25 mouse cellular contexts compared by ENCODE assay signal in genomic region chr17:75575608-75576007, GRCm38 (mm10). TPM values are rescaled to one million over a fixed set of nuclear protein-coding genes. Genes with fewer than 3 reads are reported as not detected.
DNase-seq lines count a peak whose midpoint lies in the region; ATAC-seq and TF ChIP-seq lines count a peak whose summit lies in the region.
"Had no signal": no experiment of that assay in that cellular context is flagged by ENCODE, and none has a peak within 500 bp of the region (broad histone marks: within the 10 kb centered on the region; RNA-seq: fewer than 3 reads in every experiment).

No protein-coding gene starts in this region.

- no peak overlapping the region for H3K27ac ChIP-seq in kidney, embryonic 15.5 days
- H3K27ac ChIP-seq in neural tube, embryonic 11.5 days (ENCODE audit: low read depth, low read length) = no peak overlapping the region
- no peak overlapping the region for H3K27ac ChIP-seq in limb, embryonic 14.5 days (replicated peaks; ENCODE audit: low read depth, low read length)
- H3K27ac ChIP-seq in neural tube, embryonic 15.5 days (replicated peaks) = 0 out of 2 replicates have a peak overlapping the region, but pooled peaks have one; percentile 5
- no peak overlapping the region for H3K27ac ChIP-seq in forebrain, embryonic 14.5 days (ENCODE audit: low read depth, low read length)
- H3K27ac ChIP-seq: heart, embryonic 15.5 days; lung, embryonic 15.5 days; midbrain, embryonic 12.5 days had no signal

- no peak overlapping the region for H3K4me3 ChIP-seq in kidney, embryonic 15.5 days (replicated peaks)
- H3K4me3 ChIP-seq in neural tube, embryonic 11.5 days (ENCODE audit: low read depth, low read length) = no peak overlapping the region
- H3K4me3 ChIP-seq in limb, embryonic 14.5 days (replicated peaks; ENCODE audit: low read length) = no peak overlapping the region
- H3K4me3 ChIP-seq in neural tube, embryonic 15.5 days (replicated peaks) = no peak overlapping the region
- no peak overlapping the region for H3K4me3 ChIP-seq in forebrain, embryonic 14.5 days (ENCODE audit: low read depth, low read length)
- H3K4me3 ChIP-seq: erythroblast, embryonic 14.5 days; heart, embryonic 15.5 days; lung, embryonic 15.5 days; midbrain, embryonic 12.5 days had no signal

- no peaks in the 10 kb centered on the region for H3K4me1 ChIP-seq in kidney, embryonic 15.5 days
- H3K4me1 ChIP-seq in neural tube, embryonic 11.5 days (ENCODE audit: control insufficient read depth, insufficient read depth, low read length) = no peaks in the 10 kb centered on the region
- no peaks in the 10 kb centered on the region for H3K4me1 ChIP-seq in limb, embryonic 14.5 days (ENCODE audit: control insufficient read depth, insufficient read depth, low read length)
- peaks cover 4% of the 10 kb centered on the region for H3K4me1 ChIP-seq in neural tube, embryonic 15.5 days
- H3K4me1 ChIP-seq in forebrain, embryonic 14.5 days (ENCODE audit: control insufficient read depth, insufficient read depth, low read length) = no peaks in the 10 kb centered on the region
- H3K4me1 ChIP-seq: heart, embryonic 15.5 days; lung, embryonic 15.5 days; midbrain, embryonic 12.5 days had no signal

- no peaks in the 10 kb centered on the region for H3K9me3 ChIP-seq in kidney, embryonic 15.5 days (replicated peaks)
- H3K9me3 ChIP-seq in neural tube, embryonic 11.5 days (ENCODE audit: control insufficient read depth, low read length) = no peaks in the 10 kb centered on the region
- H3K9me3 ChIP-seq in limb, embryonic 14.5 days (ENCODE audit: control insufficient read depth, low read length) = no peaks in the 10 kb centered on the region
- H3K9me3 ChIP-seq in neural tube, embryonic 15.5 days (replicated peaks) = no peaks in the 10 kb centered on the region
- no peaks in the 10 kb centered on the region for H3K9me3 ChIP-seq in forebrain, embryonic 14.5 days (replicated peaks; ENCODE audit: control insufficient read depth, low read length)
- H3K9me3 ChIP-seq: heart, embryonic 15.5 days; lung, embryonic 15.5 days; midbrain, embryonic 12.5 days had no signal

- no peak overlapping the region for H3K9ac ChIP-seq in kidney, embryonic 15.5 days
- H3K9ac ChIP-seq in neural tube, embryonic 11.5 days (ENCODE audit: low read length) = no peak overlapping the region
- no peak overlapping the region for H3K9ac ChIP-seq in limb, embryonic 14.5 days (ENCODE audit: low read depth, low read length, severe bottlenecking)
- no peak overlapping the region for H3K9ac ChIP-seq in neural tube, embryonic 15.5 days (replicated peaks)
- no peak overlapping the region for H3K9ac ChIP-seq in forebrain, embryonic 14.5 days (ENCODE audit: low read length)
- H3K9ac ChIP-seq: forebrain, postnatal 0 days; heart, embryonic 15.5 days; lung, embryonic 15.5 days; midbrain, embryonic 12.5 days had no signal

- no peak for TF ChIP-seq POLR2A in limb, embryonic 14.5 days (IDR thresholded peaks at IDR 0.05; ENCODE audit: borderline replicate concordance, extremely low read depth, insufficient read depth, insufficient read length)

- H3K27me3 ChIP-seq in kidney, embryonic 15.5 days = no peaks in the 10 kb centered on the region
- H3K27me3 ChIP-seq in neural tube, embryonic 11.5 days (ENCODE audit: control insufficient read depth, insufficient read depth, low read length) = no peaks in the 10 kb centered on the region
- H3K27me3 ChIP-seq in limb, embryonic 14.5 days (ENCODE audit: control insufficient read depth, insufficient read depth, low read length) = no peaks in the 10 kb centered on the region
- no peaks in the 10 kb centered on the region for H3K27me3 ChIP-seq in neural tube, embryonic 15.5 days (replicated peaks)
- no peaks in the 10 kb centered on the region for H3K27me3 ChIP-seq in forebrain, embryonic 14.5 days (replicated peaks; ENCODE audit: control insufficient read depth, insufficient read depth, low read length)
- H3K27me3 ChIP-seq: CH12.LX; heart, embryonic 15.5 days; lung, embryonic 15.5 days; midbrain, embryonic 12.5 days had no signal

- 32% methylated on average over 7 of the region's 7 CpGs for WGBS in kidney, embryonic 15.5 days
- WGBS in neural tube, embryonic 11.5 days = 58% methylated on average over 7 of the region's 7 CpGs
- WGBS in limb, embryonic 14.5 days = 42% methylated on average over 7 of the region's 7 CpGs
- 27% methylated on average over 7 of the region's 7 CpGs for WGBS in neural tube, embryonic 15.5 days
- WGBS in forebrain, embryonic 14.5 days = 94% methylated on average over 7 of the region's 7 CpGs

- ATAC-seq in kidney, embryonic 15.5 days (replicated peaks; ENCODE audit: low FRiP score) = peak; percentile 25; the same call in 1 of the 2 replicates
- ATAC-seq in neural tube, embryonic 11.5 days (ENCODE audit: insufficient read depth, low FRiP score, low TSS enrichment) = peak; percentile 81
- ATAC-seq in limb, embryonic 14.5 days (ENCODE audit: low FRiP score, low read depth) = peak; percentile 86
- ATAC-seq in neural tube, embryonic 15.5 days (ENCODE audit: low FRiP score) = peak; percentile 73; the same call in 1 of the 2 replicates
- ATAC-seq in CD4-positive, CD25-positive, alpha-beta regulatory T cell, adult 4 months = no peak
- ATAC-seq in forebrain, embryonic 14.5 days = no peak
- ATAC-seq: activated CD4-positive, CD25-positive, alpha-beta regulatory T cell, adult 4 months; forebrain, postnatal 0 days had no signal

- no peak overlapping the region for H3K4me2 ChIP-seq in kidney, embryonic 15.5 days
- no peak overlapping the region for H3K4me2 ChIP-seq in neural tube, embryonic 11.5 days (ENCODE audit: low read depth)
- H3K4me2 ChIP-seq in limb, embryonic 14.5 days (replicated peaks; ENCODE audit: low read depth, low read length, severe bottlenecking) = no peak overlapping the region
- no peak overlapping the region for H3K4me2 ChIP-seq in neural tube, embryonic 15.5 days
- no peak overlapping the region for H3K4me2 ChIP-seq in forebrain, embryonic 14.5 days (ENCODE audit: low read length)
- H3K4me2 ChIP-seq: heart, embryonic 15.5 days; liver, embryonic 11.5 days; lung, embryonic 15.5 days; midbrain, embryonic 12.5 days had no signal

- DNase-seq in kidney, adult 9 months = no peak
- peak; percentile 12 for DNase-seq in neural tube, embryonic 11.5 days (ENCODE audit: low spot score)
- no peak for DNase-seq in neural tube, embryonic 10.5 days (ENCODE audit: extremely low spot score, low spot score)
- DNase-seq in limb, embryonic 14.5 days (ENCODE audit: low spot score) = peak; percentile 52
- DNase-seq in forebrain, embryonic 14.5 days (ENCODE audit: low spot score) = no peak
- DNase-seq: adrenal gland, adult 2 months; adrenal gland, postnatal 36 days; B cell, adult 2 months; cerebellum, adult 18-20 months; cerebellum, postnatal 10 days; forebrain, postnatal 0 days; gastrocnemius, postnatal 14 days; kidney, adult 2 months; retina, postnatal 1 day; right cerebral cortex, postnatal 14 days had no signal

- H3K36me3 ChIP-seq in kidney, embryonic 15.5 days = no peaks in the 10 kb centered on the region
- no peaks in the 10 kb centered on the region for H3K36me3 ChIP-seq in neural tube, embryonic 11.5 days (ENCODE audit: control insufficient read depth, insufficient read depth, low read length)
- no peaks in the 10 kb centered on the region for H3K36me3 ChIP-seq in limb, embryonic 14.5 days (ENCODE audit: control insufficient read depth, insufficient read depth, low read length)
- H3K36me3 ChIP-seq in neural tube, embryonic 15.5 days = no peaks in the 10 kb centered on the region
- no peaks in the 10 kb centered on the region for H3K36me3 ChIP-seq in forebrain, embryonic 14.5 days (ENCODE audit: control insufficient read depth, insufficient read depth, low read length)
- H3K36me3 ChIP-seq: heart, embryonic 15.5 days; lung, embryonic 15.5 days; midbrain, embryonic 12.5 days had no signal

RNA-seq across cellular contexts. Expression of gene Fam98a, which starts 23.9 kb away (rescaled TPM):
- polyA plus RNA-seq in kidney, embryonic 15.5 days (2015; fragmentation: Nextera tagmentation; extraction: Ambion mirVana) = 23.7 and 28.0 TPM in 2 replicates
- 8.7 and 8.9 TPM in 2 replicates for polyA plus RNA-seq in neural tube, embryonic 11.5 days (2014; fragmentation: Nextera tagmentation; extraction: Ambion mirVana)
- 46.3 and 58.6 TPM in 2 replicates for polyA plus RNA-seq in limb, embryonic 14.5 days (2012; rRNA removed)
- 13.1 and 13.7 TPM in 2 replicates for polyA plus RNA-seq in limb, embryonic 14.5 days (2014; fragmentation: Nextera tagmentation; extraction: Ambion mirVana)
- polyA plus RNA-seq in neural tube, embryonic 15.5 days (2015; fragmentation: Nextera tagmentation; extraction: Ambion mirVana) = 30.3 and 31.0 TPM in 2 replicates
- polyA plus RNA-seq in CD4-positive, CD25-positive, alpha-beta regulatory T cell, adult 4 months (2017; shearing (Covaris generic)) = 10 to 100 TPM; 14.8 to 15.1 TPM
- polyA plus RNA-seq in forebrain, embryonic 14.5 days (2014; fragmentation: Nextera tagmentation; extraction: Ambion mirVana) = 12.7 and 14.6 TPM in 2 replicates

Comparison
In these comparisons a context has a peak if more than half of its experiments do, and no peak if none do; other contexts are left out.
1. DNase-seq: peak in neural tube, embryonic 11.5 days (single experiment) and limb, embryonic 14.5 days (single experiment); none in kidney, adult 9 months (single experiment), neural tube, embryonic 10.5 days (single experiment) and forebrain, embryonic 14.5 days (single experiment).
2. ATAC-seq: peak in kidney, embryonic 15.5 days (single experiment), neural tube, embryonic 11.5 days (single experiment), limb, embryonic 14.5 days (single experiment) and neural tube, embryonic 15.5 days (single experiment); none in CD4-positive, CD25-positive, alpha-beta regulatory T cell, adult 4 months (single experiment) and forebrain, embryonic 14.5 days (single experiment).